Mouse (Mus musculus) cerebellum, adult 11 months (tissue): ENCODE measurements around the gene Thumpd3.

Experiments used
- DNase-seq: peaks from one replicate; pipeline ENCODE4 v3.0.0; 2022

The Thumpd3 gene

GRCm38 (mm10) chr6:113037946-113038734 is 7.9 kb upstream of the Thumpd3 start:
- peak; percentile 54 for DNase-seq

GRCm38 (mm10) chr6:113038735-113039058 is 7.3 kb upstream of the Thumpd3 start:
- no peak for DNase-seq

- no peak for DNase-seq
Measured at GRCm38 (mm10) chr6:113040319-113040718, 5.7 kb upstream of the Thumpd3 start.

- DNase-seq: no peak
Measured at GRCm38 (mm10) chr6:113041215-113041990, 4.6 kb upstream of the Thumpd3 start.

- DNase-seq: no peak
Measured at GRCm38 (mm10) chr6:113045575-113045974, 450 bp upstream of the Thumpd3 start.

GRCm38 (mm10) chr6:113047016-113047746 is 1.2 kb downstream of the Thumpd3 start:
- DNase-seq: no peak

GRCm38 (mm10) chr6:113048371-113048770 is 2.3 kb downstream of the Thumpd3 start:
- no peak for DNase-seq

GRCm38 (mm10) chr6:113049159-113049558 is 3.1 kb downstream of the Thumpd3 start:
- DNase-seq: no peak

DNA sequence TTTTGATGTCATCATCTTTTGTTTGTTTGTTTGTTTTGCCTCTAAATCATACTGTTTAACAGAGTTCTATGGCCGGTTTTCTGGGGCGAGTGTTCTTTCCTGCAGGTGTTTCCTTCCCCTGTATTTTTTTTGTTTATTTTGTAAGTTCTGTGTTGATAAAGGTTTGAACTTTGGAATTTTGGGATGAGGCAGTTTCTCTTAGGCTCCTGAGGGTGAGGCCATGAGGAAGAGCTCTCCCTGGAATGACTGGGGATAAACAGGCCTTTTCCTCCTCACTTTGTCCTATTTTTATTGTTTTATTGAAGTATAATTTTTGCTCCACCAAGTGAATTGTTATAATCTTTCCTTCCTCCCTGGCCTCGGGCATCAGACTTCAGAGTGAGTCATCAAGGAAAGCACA is 6.9 kb downstream of the Thumpd3 start:
- DNase-seq: no peak

DNA sequence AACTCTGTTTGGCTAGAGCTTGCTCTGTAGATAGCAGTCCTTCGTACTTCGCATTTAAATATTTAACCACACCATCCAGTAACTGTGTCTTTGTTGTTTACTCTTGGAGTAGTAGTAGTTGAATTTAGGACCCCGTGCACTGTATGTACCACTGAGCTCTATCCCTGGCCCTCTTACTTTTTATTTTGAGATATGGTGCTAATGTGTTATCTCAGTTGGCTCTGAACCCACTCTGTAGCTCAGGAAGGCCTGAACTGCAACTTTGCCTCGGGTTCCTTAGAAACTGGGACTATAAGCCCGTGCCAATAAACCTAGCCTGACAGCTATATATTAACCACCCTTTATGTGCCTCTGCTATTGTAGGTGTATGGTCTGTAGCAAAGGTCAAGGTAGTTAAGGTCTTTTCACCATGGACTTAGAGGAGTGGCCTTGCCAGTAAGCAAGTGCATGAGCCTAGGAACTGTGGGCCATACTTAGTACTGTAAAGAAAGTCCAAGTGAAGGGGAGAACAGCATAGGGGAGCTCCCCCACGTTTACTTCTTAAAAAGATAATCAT is 8.6 kb downstream of the Thumpd3 start:
- no peak for DNase-seq

GRCm38 (mm10) chr6:113060892-113061563 is 15.0 kb downstream of the Thumpd3 start:
- DNase-seq: no peak

- no peak for DNase-seq
Measured at GRCm38 (mm10) chr6:113062253-113062652, 16.2 kb downstream of the Thumpd3 start.

- no peak for DNase-seq
Measured at GRCm38 (mm10) chr6:113063363-113063762, 17.3 kb downstream of the Thumpd3 start.

- no peak for DNase-seq
Measured at GRCm38 (mm10) chr6:113065186-113065585, 19.2 kb downstream of the Thumpd3 start.

- DNase-seq: no peak
Measured at GRCm38 (mm10) chr6:113069154-113069553, 23.1 kb downstream of the Thumpd3 start.

DNA sequence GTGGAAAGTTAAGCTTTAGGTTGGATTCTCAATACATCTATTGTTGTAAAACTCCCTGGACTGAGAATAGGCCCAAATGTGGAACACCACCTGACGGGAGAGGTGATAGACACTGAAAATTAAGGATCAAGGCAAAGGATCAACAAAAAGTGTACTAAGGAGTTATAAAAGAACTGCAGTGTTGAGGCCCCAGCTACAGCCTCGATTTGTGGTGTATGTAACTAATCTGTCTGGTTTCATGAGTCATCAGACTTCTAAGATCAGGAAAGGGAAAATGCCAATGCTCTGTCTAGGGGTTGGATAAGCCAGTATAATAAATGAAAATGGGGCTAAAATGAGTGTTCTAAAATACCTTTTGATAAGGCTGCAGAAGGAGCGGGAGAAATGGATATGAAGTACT is 29.2 kb downstream of the Thumpd3 start:
- no peak for DNase-seq

- peak; percentile 93 for DNase-seq
Measured at GRCm38 (mm10) chr6:113076012-113076685, 30.1 kb downstream of the Thumpd3 start.

GRCm38 (mm10) chr6:113076686-113077516 is 30.9 kb downstream of the Thumpd3 start, which contains the start of gene Setd5:
Setd5 (plus strand) TSS chr6:113077365.
- DNase-seq: peak; percentile 97

- no peak for DNase-seq
Measured at GRCm38 (mm10) chr6:113077569-113078030, 31.6 kb downstream of the Thumpd3 start.

- peak; percentile 49 for DNase-seq
Measured at GRCm38 (mm10) chr6:113078031-113078721, 32.2 kb downstream of the Thumpd3 start.
